Mouse (Mus musculus) liver, embryonic 16.5 days (tissue): Measurements from ENCODE around the gene A2ml1. TPM values are rescaled to one million over a fixed set of nuclear protein-coding genes. Genes with fewer than 3 reads are reported as not detected.
"Not testable (repeated sequence)": the region's sequence is repeated elsewhere in the genome, so short reads cannot be mapped to it uniquely, and the experiment has no call there.

Experiments used
- ATAC-seq: fragments of 200-750 bp; cut with Nextera tagmentation; 2 replicates; pipeline ENCODE4 v1.8.0; 2017; ENCODE audit warnings: low read depth, mild to moderate bottlenecking, moderate number of reproducible peaks, moderate library complexity
- H3K27ac ChIP-seq: fragments of 300-500 bp; sonication (generic); 2 replicates; pipeline ENCODE4 v1.5.1; 2014; ENCODE audit warnings: mild to moderate bottlenecking, low read length
- H3K27me3 ChIP-seq: fragments of 300-500 bp; sonication (generic); 2 replicates; pipeline ENCODE4 v1.6.1; 2014; ENCODE audit warnings: low read depth, low read length, mixed read lengths; ENCODE audit not compliant: control insufficient read depth, insufficient read depth
- H3K36me3 ChIP-seq: fragments of 300-500 bp; sonication (generic); 2 replicates; pipeline ENCODE4 v1.6.1; 2014; ENCODE audit warnings: mild to moderate bottlenecking; ENCODE audit not compliant: control insufficient read depth, insufficient read depth
- H3K4me1 ChIP-seq: fragments of 300-500 bp; sonication (generic); 2 replicates; pipeline ENCODE4 v1.6.1; 2014; ENCODE audit warnings: low read depth, low read length, mixed read lengths; ENCODE audit not compliant: control insufficient read depth
- H3K4me2 ChIP-seq: fragments of 300-500 bp; sonication (generic); 2 replicates; pipeline ENCODE4 v1.6.1; 2014; ENCODE audit warnings: low read depth, low read length, mixed read lengths
- H3K4me3 ChIP-seq: fragments of 300-500 bp; sonication (generic); 2 replicates; pipeline ENCODE4 v1.5.1; 2014; ENCODE audit warnings: low read depth, mild to moderate bottlenecking, low read length
- H3K9ac ChIP-seq: fragments of 300-500 bp; sonication (generic); 2 replicates; pipeline ENCODE4 v1.6.1; 2014; ENCODE audit warnings: low read depth, low read length
- H3K9me3 ChIP-seq: fragments of 300-500 bp; sonication (generic); replicated peaks from 2 replicates; pipeline ENCODE4 v1.6.1; 2016; ENCODE audit warnings: low read length; ENCODE audit not compliant: control insufficient read depth
- whole genome bisulfite sequencing: fragments of 180-500 bp; shearing (Covaris S2); extraction: QIAGEN DNeasy Blood & Tissue Kit; methylation state at CpG from one replicate; pipeline ENCODE4 v1.1.7; 2014; ENCODE audit not compliant: insufficient replicate concordance; 5-methylcytosine and 5-hydroxymethylcytosine counted together
- polyA plus RNA-seq: library from polyadenylated mRNA; unstranded; fragments of >200 nt; fragmentation: Nextera tagmentation; extraction: Ambion mirVana; gene quantifications from 2 replicates; pipeline ENCODE4 v1.2.1, GENCODE M21; 2015

The A2ml1 gene
- polyA plus RNA-seq, result 47.2 and 49.7 TPM in 2 replicates

DNA sequence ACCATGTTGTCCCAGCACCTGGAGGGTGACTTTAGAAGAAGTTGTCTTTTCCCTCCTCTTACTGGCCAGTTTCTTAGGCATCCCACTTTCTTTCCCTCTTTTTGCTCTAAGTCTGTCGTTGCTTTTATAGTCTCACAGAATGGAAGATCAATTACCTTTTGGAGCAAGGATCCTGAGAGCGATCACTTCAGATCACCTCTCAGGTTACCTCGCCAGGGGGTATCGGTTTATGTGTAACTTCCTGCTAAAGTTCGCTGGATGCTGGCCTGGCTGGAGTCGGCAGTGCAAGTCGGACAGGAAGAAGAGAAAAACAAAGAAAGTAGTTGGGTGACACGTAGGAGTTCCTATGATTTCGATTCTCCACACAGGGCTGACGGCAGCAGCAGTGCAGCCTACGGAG is at the start of gene A2ml1:
TSS of gene A2ml1 (minus strand) at position 101 of the 400 bp plus-strand sequence.
- ATAC-seq, result no peak
- no peak within 1 kb of the TSS for H3K9ac ChIP-seq
- no peaks in the 10 kb centered on the region for H3K27me3 ChIP-seq
- no peak within 1 kb of the TSS for H3K27ac ChIP-seq
- 49% methylated on average over 11 of the region's 11 CpGs for WGBS
- no peaks in the 10 kb centered on the region for H3K9me3 ChIP-seq
- no peak within 1 kb of the TSS for H3K4me3 ChIP-seq
- no peak within 1 kb of the TSS for H3K4me2 ChIP-seq
- no peaks in the 10 kb centered on the region for H3K36me3 ChIP-seq
- H3K4me1 ChIP-seq, result no peaks in the 10 kb centered on the region

DNA sequence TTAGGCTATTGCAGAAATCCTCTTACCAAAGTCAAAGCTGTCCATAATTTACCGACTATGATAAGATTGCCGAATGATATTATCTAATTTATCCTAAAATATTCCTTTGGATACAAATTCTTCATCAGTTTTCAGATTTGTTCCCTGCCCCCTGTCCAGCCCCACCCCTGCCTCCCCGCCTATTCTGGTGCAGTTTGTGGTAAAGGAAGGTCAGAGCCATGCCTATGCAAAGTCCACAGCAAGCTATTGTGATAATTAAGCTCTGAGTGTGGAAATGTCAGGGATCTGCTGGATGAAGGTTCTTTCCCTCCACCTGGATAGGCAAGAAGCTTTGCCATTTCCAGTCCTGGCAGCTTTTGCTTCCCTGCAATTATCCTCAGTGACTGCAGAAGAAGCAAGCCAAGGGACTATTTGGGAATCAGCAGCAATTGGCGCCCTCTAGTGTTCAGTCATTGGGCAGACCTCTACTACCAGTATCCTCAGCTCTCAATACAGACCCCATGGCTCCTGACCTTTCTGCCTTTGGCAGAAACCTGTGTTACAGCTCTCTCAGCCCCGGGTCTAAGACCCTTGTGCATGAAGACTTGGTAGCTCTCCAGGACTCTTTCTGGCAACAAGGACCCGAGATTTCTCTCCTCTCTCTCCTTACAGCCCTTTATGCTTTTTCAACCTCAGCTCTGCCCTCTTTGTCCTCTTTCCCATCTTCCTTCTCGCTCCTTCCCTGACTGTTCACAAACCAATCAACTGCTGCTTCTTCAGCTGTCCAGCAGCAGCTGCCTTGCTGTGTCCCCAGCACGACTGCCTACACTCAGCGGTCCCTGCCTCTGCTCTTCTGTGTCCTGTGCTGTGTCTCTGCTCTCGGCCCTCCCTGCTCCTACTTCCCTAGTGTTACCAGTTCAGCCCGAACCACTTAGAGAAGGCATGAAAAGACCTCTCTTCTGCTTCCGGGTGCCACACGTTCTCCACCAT is 48.6 kb upstream of the A2ml1 start:
- WGBS, result 38% methylated on average over 13 of the region's 13 CpGs
- not testable (repeated sequence) for H3K9me3 ChIP-seq, H3K9ac ChIP-seq, H3K4me3 ChIP-seq, H3K36me3 ChIP-seq, H3K27me3 ChIP-seq, H3K4me1 ChIP-seq, H3K4me2 ChIP-seq
- ATAC-seq, result peak; percentile 31; the same call in 1 of the 2 replicates
- peak overlapping the region; percentile 63 for H3K27ac ChIP-seq

DNA sequence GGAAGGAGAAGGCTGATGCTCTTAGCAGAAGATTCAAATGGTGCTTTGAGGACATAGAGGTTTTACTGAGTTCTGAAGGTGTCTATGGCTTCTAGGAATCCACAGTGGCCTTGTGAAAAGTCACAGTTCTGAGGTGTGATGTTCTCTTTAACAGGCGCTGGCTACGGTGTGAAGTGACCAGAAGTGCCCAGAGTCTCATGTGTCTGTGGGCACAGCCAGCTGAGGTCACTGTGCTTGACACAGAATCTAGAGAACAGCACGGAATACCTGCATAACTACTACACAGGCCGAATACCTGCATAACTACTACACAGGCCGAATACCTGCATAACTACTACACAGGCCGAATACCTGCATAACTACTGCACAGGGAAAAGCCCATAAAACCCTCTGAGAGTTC is 43.8 kb upstream of the A2ml1 start:
- H3K4me1 ChIP-seq, H3K27ac ChIP-seq, H3K4me3 ChIP-seq, ATAC-seq, H3K36me3 ChIP-seq, H3K9ac ChIP-seq, H3K9me3 ChIP-seq, H3K27me3 ChIP-seq, H3K4me2 ChIP-seq: not testable (repeated sequence)
- 72% methylated on average over 6 of the region's 6 CpGs for WGBS

DNA sequence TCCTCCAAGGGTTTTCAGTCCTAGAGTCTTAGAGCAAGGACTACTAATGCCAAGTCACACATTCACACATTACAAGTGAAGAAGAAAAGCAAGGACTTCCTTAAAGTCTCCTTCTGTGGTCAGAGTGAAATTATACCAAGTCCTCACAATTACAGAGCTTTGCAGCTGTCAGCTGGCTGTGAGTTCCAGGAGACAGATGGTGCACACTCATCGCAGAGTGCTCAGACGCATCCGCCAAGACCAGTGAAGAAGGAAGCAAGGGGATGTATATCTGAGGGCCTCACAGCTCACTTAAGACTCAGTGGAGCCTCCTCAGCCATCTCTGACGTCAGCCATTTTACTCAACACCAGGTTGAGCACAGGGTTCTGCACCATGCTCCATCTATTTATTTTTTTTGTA is 43.0 kb upstream of the A2ml1 start:
- no peak overlapping the region for H3K4me3 ChIP-seq
- H3K36me3 ChIP-seq, result no peaks in the 10 kb centered on the region
- H3K4me2 ChIP-seq, result no peak overlapping the region
- H3K9me3 ChIP-seq, result no peaks in the 10 kb centered on the region
- H3K9ac ChIP-seq, result no peak overlapping the region
- no peaks in the 10 kb centered on the region for H3K4me1 ChIP-seq
- ATAC-seq, result no peak
- no peaks in the 10 kb centered on the region for H3K27me3 ChIP-seq
- 53% methylated on average over 4 of the region's 4 CpGs for WGBS
- H3K27ac ChIP-seq, result no peak overlapping the region

DNA sequence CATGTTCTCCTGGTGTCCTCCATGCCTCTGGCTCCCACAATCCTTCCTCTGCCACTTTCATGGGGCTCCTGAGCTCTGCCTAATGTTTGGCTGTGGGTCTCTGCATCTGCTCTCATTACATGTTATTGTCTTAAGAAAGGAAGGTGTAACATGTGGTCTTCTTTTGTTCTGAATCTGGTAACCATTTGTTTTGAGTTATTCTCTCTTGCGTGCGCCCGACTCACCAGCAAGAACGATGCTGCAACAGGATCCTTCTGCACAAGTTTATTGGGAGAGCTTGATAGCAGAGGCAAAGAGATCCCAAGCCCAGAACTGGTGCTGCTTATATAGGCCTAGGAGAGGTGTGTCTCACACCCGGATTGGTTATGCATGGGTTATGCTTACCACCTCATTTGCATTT is 42.0 kb upstream of the A2ml1 start, which contains the start of gene Klrb1a:
TSS of gene Klrb1a (minus strand) at position 101 of the 400 bp plus-strand sequence.
- not testable (repeated sequence) for ATAC-seq, H3K27ac ChIP-seq, H3K27me3 ChIP-seq, H3K9me3 ChIP-seq, H3K4me3 ChIP-seq, H3K4me2 ChIP-seq, H3K9ac ChIP-seq, H3K4me1 ChIP-seq, H3K36me3 ChIP-seq
- 81% methylated on average over 5 of the region's 5 CpGs for WGBS

DNA sequence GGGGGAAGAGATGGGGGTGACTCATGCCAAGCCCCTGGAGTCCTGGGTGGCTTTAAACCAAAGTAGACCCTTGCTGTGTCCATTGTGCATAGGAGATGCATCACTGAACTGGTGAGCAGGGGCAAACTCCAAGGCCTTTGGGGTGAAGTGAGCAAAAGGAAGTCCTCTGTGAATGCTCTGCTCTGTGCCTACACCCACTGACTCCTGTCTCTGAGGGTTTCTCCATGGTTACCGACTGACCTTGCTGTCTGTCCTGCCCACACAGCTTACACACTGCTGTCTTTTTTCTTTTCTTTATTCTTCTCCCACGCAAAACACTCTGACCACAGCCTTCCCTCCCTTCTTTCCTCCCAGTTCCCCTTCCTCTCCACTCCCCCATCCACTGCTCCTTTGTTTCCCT is 41.3 kb upstream of the A2ml1 start:
- no peak overlapping the region for H3K27ac ChIP-seq
- 35% methylated on average over 2 of the region's 2 CpGs for WGBS
- H3K9ac ChIP-seq, result no peak overlapping the region
- H3K36me3 ChIP-seq, result no peaks in the 10 kb centered on the region
- no peak overlapping the region for H3K4me3 ChIP-seq
- no peak overlapping the region for H3K4me2 ChIP-seq
- H3K27me3 ChIP-seq, result no peaks in the 10 kb centered on the region
- no peak for ATAC-seq
- no peaks in the 10 kb centered on the region for H3K9me3 ChIP-seq
- H3K4me1 ChIP-seq, result no peaks in the 10 kb centered on the region

DNA sequence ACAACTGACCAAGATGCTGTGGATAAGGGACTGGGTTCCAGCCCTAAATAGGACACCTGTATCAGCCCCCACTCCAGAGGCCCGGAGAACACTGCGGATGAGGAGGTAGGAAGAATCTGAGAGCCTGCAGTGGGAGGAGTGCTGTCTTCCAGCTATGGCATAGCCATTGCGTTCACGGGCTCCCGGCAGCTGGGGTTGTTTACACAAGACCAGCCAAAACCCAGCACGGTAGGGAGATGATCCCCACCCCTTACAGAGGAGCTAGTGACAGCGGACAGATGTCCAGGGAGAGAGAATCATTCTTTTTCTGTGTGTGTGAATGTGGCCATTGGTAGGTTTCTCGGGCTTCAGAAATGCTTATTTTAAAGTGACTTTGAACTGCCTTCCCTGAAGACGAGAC is 24.9 kb upstream of the A2ml1 start:
- no peak overlapping the region for H3K4me2 ChIP-seq
- no peak overlapping the region for H3K9ac ChIP-seq
- ATAC-seq, result no peak
- no peak overlapping the region for H3K4me3 ChIP-seq
- H3K36me3 ChIP-seq, result no peaks in the 10 kb centered on the region
- WGBS, result 60% methylated on average over 9 of the region's 9 CpGs
- H3K27me3 ChIP-seq, result no peaks in the 10 kb centered on the region
- no peak overlapping the region for H3K27ac ChIP-seq
- no peaks in the 10 kb centered on the region for H3K9me3 ChIP-seq
- H3K4me1 ChIP-seq, result no peaks in the 10 kb centered on the region

DNA sequence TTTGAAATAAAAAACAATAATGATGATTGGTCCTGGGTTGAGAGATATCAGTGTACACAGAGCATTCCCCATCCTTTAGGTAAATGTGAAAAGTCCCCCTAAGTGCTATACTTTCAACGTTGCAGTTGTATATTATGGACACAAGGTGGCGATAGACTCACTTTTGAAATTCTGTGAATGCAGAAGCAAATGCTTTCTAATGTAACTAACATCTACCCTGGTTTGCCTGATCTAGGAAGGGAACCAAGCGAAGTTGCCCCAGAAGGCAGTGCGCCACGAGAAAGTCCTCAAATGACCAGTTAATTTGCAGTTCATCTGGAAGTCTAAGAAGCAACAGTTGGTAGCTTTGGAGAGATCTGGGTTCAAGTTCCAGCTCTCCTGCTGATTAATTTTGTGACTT is 23.1 kb upstream of the A2ml1 start:
- no peak overlapping the region for H3K27ac ChIP-seq
- H3K4me2 ChIP-seq, result no peak overlapping the region
- no peaks in the 10 kb centered on the region for H3K27me3 ChIP-seq
- no peaks in the 10 kb centered on the region for H3K4me1 ChIP-seq
- no peak overlapping the region for H3K4me3 ChIP-seq
- whole genome bisulfite sequencing, result 15% methylated on average over 5 of the region's 5 CpGs
- H3K9me3 ChIP-seq, result no peaks in the 10 kb centered on the region
- H3K9ac ChIP-seq, result no peak overlapping the region
- no peak for ATAC-seq
- no peaks in the 10 kb centered on the region for H3K36me3 ChIP-seq

DNA sequence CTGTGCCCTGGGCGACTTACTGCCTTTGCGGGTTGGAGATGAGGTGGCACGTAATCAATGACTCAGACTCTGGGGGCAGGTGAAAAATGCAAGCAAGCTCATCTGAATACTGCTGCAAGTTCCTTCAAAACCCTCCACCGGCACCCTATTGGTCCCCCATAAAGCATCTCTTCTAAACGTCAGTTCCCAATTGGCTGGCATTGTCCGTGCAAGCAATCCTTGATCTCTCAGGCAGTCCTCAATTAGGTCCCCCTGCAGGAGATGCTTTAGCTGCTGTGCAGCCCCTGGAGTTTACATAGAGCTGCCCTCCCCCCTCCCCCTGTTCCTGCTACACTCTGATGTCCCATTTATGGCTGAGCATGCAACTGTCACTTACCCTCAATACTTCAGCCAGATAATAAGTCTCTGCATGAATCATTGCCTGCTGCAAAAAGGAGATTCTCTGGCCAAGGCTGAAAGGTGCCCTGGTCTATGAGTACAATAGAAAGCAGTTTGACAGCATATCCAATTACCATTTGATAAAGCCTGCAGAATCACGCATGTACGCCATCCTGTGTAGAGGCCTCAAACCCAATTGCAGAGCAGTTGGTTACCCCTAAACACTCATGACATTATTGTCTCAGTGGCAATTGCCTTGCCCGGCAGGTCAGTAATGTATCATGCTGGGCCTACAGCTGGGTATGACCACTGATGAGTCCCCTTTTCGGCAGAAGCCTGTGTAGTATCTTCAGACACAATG is 21.2 kb upstream of the A2ml1 start:
- H3K36me3 ChIP-seq, result no peaks in the 10 kb centered on the region
- no peak overlapping the region for H3K9ac ChIP-seq
- H3K27me3 ChIP-seq, result no peaks in the 10 kb centered on the region
- H3K27ac ChIP-seq, result no peak overlapping the region
- 60% methylated on average over 10 of the region's 10 CpGs for WGBS
- no peaks in the 10 kb centered on the region for H3K9me3 ChIP-seq
- ATAC-seq, result no peak
- no peak overlapping the region for H3K4me2 ChIP-seq
- no peaks in the 10 kb centered on the region; the same call in 1 of the 2 replicates for H3K4me1 ChIP-seq
- H3K4me3 ChIP-seq, result no peak overlapping the region
